Mouse (Mus musculus) bone marrow, adult 2 months (tissue): Measurements from ENCODE around the gene Hist3h2a.

Source experiments
- CTCF ChIP-seq: fragments of 200-500 bp; IDR thresholded peaks from 2 replicates; pipeline ENCODE4 v1.5.1; 2011; ENCODE audit warnings: low read length, control low read depth; ENCODE audit not compliant: control insufficient read depth, insufficient read depth
- POLR2A ChIP-seq: fragments of 200-500 bp; IDR thresholded peaks from 2 replicates; pipeline ENCODE4 v1.6.1; 2011; ENCODE audit warnings: low read depth, mild to moderate bottlenecking, control low read depth, low read length, borderline replicate concordance; ENCODE audit not compliant: control insufficient read depth

DNA sequence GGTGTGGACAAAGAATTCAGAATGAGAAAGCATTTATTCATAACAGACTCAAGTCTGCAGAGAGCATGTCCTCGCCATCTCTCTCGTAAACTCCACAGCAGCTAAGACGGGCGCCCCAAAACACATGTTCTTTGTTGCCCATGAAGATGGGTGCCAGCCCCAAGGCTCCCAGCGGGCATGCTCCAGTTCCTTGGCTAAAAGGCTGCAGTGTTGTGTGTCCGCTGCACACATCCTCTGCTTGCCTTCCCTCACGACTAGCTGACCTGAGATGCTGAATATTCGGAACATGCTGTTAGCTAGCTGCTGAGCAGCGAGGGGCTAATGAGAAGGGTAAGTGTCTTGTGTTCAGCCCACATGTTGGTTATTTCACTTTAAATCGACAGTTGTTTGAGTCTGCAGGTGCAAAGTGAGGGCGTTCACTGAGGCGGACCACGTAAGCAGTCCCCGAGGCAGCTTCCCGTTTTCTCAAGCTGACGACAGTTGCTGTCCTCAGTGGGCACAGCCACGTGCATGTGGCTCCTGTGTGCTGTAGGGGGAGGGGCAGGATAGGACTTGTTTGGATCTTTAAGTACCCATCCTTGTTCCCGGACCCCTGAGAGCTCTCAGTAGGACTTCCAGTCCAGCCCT lies 28.1 kb downstream of the Hist3h2a start:
- TF ChIP-seq POLR2A (no peak), CTCF (no peak)
